Mouse (Mus musculus) lung, embryonic 16.5 days (tissue): Measurements from ENCODE around the gene Slc25a5. TPM values are rescaled to one million over a fixed set of nuclear protein-coding genes. Genes with fewer than 3 reads are reported as not detected.

ENCODE experiments used
- ATAC-seq: fragments of 200-750 bp; cut with Nextera tagmentation; 2 replicates; pipeline ENCODE4 v1.8.0; 2017; ENCODE audit warnings: low read depth, mild to moderate bottlenecking, moderate library complexity
- H3K27ac ChIP-seq: fragments of 300-500 bp; sonication (generic); 2 replicates; pipeline ENCODE4 v1.5.1; 2014; ENCODE audit warnings: mild to moderate bottlenecking, control low read depth, low read length
- H3K27me3 ChIP-seq: fragments of 300-500 bp; sonication (generic); 2 replicates; pipeline ENCODE4 v1.6.1; 2014; ENCODE audit warnings: low read depth, low read length, mixed read lengths; ENCODE audit not compliant: control insufficient read depth, insufficient read depth
- H3K36me3 ChIP-seq: fragments of 300-500 bp; sonication (generic); 2 replicates; pipeline ENCODE4 v1.6.1; 2014; ENCODE audit warnings: low read length; ENCODE audit not compliant: control insufficient read depth, insufficient read depth
- H3K4me1 ChIP-seq: fragments of 300-500 bp; sonication (generic); replicated peaks from 2 replicates; pipeline ENCODE4 v1.6.1; 2014; ENCODE audit warnings: low read length, mixed read lengths; ENCODE audit not compliant: control insufficient read depth, insufficient read depth
- H3K4me2 ChIP-seq: fragments of 300-500 bp; sonication (generic); 2 replicates; pipeline ENCODE4 v1.6.1; 2014; ENCODE audit warnings: low read depth, low read length, control low read depth
- H3K4me3 ChIP-seq: fragments of 300-500 bp; sonication (generic); 2 replicates; pipeline ENCODE4 v1.5.1; 2014; ENCODE audit warnings: mild to moderate bottlenecking, low read length, control low read depth
- H3K9ac ChIP-seq: fragments of 300-500 bp; sonication (generic); 2 replicates; pipeline ENCODE4 v1.6.1; 2014; ENCODE audit warnings: low read length, control low read depth
- H3K9me3 ChIP-seq: fragments of 300-500 bp; sonication (generic); 2 replicates; pipeline ENCODE4 v1.6.1; 2016; ENCODE audit warnings: low read length; ENCODE audit not compliant: control insufficient read depth
- WGBS: fragments of 180-500 bp; shearing (Covaris S2); extraction: QIAGEN DNeasy Blood & Tissue Kit; methylation state at CpG from one replicate; pipeline ENCODE4 v1.1.7; 2014; 5-methylcytosine and 5-hydroxymethylcytosine counted together
- polyA plus RNA-seq: library from polyadenylated mRNA; unstranded; fragments of >200 nt; fragmentation: Nextera tagmentation; extraction: Ambion mirVana; gene quantifications from 2 replicates; pipeline ENCODE4 v1.2.1, GENCODE M21; 2015

Slc25a5 gene
- polyA plus RNA-seq, 1 experiment from 2014 or later: 576 TPM

- Histone ChIP-seq H3K4me2 (no peak overlapping the region), H3K36me3 (no peaks in the 10 kb centered on the region), H3K27ac (no peak overlapping the region), H3K9ac (no peak overlapping the region), H3K27me3 (no peaks in the 10 kb centered on the region), H3K4me1 (no peaks in the 10 kb centered on the region), H3K4me3 (no peak overlapping the region), H3K9me3 (no peaks in the 10 kb centered on the region)
- ATAC-seq: no peak
- WGBS: 95% methylated on average over 1 of the region's 1 CpGs
These were observed 51.7 kb downstream of the Slc25a5 start for GRCm38 (mm10) chrX:36847152-36847551.

Other genes starting within 250 kb of the Slc25a5 start
- 238 and 246 TPM in 2 replicates for gene Pgrmc1, start 197.4 kb upstream of the Slc25a5 start, polyA plus RNA-seq
- 2.9 TPM in 2 replicates for gene Akap17b, start 150.3 kb upstream of the Slc25a5 start, polyA plus RNA-seq
- 2.3 and 2.5 TPM in 2 replicates for gene Slc25a43, start 52.0 kb upstream of the Slc25a5 start, polyA plus RNA-seq
- 131 and 141 TPM in 2 replicates for gene Ube2a, start 78.2 kb downstream of the Slc25a5 start, polyA plus RNA-seq
- gene C330007P06Rik, start 78.5 kb downstream of the Slc25a5 start, polyA plus RNA-seq: 33.6 and 38.7 TPM in 2 replicates
- 1.3 and 1.8 TPM in 2 replicates for gene Nkrf, start 107.2 kb downstream of the Slc25a5 start, polyA plus RNA-seq
- gene Sept6, start 196.1 kb downstream of the Slc25a5 start, polyA plus RNA-seq: 16.7 and 18.6 TPM in 2 replicates